Mouse (Mus musculus) cerebellum, postnatal 4 days (tissue): ENCODE results near the gene Hivep1.

Experiments used
- DNase-seq, 2 experiments: peaks; one replicate each; pipeline ENCODE4 v3.0.0; 2022; ENCODE audit warnings: low spot score in 2 of 2, mixed read lengths in 1 of 2

Gene Hivep1

DNA sequence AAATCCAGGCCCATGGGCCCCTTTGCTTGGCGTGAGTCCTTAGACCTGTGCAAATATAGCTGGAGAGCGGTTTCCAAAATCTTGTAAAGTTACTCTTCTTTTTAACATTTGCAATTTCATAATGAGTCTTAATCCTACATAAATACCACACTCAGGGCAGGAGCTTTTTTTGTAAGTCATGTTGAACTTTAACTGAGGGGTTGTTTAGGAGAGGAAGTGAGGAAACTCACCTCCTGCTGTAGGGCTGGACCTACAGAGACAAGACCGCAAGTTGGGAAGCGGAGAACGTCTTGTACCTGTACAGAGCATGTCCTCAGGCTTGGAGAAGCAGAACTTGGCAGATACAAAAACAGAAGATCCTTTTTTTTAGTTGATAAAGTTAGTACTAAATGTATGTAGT lies 23.7 kb downstream of the Hivep1 start:
- DNase-seq = no peak

GRCm38 (mm10) chr13:42076751-42077302 lies 25.0 kb downstream of the Hivep1 start:
- no peak for DNase-seq

- no peak for DNase-seq
Measured at GRCm38 (mm10) chr13:42077629-42078028, 25.8 kb downstream of the Hivep1 start.

DNA sequence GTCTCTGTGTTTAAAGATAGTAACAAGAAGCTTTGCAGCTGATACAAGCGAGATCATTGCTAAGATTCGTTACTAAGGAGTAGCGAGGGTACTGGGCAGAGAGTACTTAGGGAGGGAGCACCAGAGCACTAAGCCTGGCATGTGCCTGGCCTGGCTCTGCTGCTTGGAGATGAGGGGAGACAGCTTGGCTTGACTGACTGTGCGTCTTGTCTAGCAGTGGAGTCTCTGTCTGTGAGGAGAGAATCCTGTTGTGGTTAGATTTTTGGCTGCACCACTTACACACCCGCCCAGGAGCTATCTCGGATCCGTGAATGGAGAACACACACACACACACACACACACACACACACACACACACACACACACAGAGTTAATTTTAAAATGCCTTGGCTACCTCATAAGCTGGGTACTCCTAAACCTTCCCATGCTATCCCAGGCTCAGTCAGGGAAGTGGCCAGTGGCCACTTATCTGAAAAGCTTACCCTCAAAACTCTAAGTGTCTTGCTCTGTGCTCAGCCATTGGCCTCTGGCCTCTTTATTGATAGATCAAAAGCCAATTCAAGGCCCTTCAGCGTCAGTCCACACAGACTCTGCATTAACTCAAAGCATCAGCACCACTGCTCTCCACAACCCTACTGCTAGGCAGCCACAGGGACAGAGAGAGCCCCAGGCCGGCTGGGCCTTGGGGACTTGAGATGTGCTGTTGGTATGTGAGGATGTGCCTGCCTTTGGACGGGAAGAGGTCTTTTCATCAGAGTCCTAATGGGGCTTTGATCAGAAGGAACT lies 28.5 kb downstream of the Hivep1 start:
- no peak for DNase-seq

GRCm38 (mm10) chr13:42088339-42088738 lies 36.5 kb downstream of the Hivep1 start:
- no peak for DNase-seq

GRCm38 (mm10) chr13:42089025-42089424 lies 37.2 kb downstream of the Hivep1 start:
- no peak for DNase-seq

DNA sequence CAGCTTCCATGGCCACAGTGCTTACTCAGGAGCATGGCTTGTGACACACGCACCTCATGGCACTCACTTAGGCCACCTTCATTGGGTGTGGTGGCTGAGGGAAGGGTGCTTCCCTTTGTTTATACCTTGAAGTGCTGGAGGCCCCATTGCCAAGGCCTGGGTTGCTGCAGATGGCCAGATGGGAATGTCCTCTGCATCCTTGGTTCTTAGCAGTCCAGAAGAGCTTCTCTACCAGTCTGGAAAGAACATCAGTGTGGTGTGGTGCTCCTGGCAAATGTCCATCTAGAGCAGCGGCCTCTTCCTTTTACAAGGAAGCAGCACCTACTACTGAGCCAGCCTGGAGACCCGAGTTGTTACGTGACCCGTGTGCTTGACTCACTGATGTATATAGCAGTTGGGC lies 38.9 kb downstream of the Hivep1 start:
- no peak for DNase-seq

DNA sequence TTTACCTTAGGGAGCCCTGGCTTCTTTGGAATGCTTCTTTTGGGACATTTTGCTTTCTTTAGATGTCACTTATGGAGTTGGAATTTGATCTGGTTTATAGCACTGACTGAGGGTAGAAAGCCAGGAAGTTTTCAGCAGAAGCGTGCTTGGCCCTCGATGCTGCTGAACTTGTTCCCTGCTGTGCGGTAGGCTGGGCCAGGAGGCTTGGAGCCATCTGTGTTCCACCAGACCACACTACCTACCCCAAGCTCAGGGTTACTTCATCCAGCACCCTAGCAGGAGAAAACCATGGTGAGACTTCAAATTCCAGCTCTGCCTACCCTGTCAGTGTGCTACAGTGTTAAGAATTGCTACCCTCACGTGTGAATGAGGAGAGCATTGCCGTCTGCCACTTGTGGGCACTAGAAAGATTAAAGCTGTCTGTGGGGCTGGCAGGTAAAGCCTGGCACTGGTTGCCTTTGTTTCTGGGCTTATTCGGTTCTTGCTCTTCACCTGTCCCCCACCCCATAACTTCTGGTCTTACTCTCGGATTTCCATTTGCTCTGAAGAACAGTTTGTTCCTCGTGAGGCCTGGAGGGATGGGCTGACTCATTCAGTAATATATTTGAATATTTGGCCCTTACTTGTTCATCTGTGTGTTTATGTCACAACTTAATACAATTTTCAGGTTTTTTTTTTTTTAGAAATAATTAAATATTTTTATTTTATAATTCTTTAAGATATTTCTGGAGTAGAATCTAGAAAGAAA lies 40.7 kb downstream of the Hivep1 start:
- peak in 1 of 2 experiments; percentile 28 for DNase-seq

GRCm38 (mm10) chr13:42093268-42094042 lies 41.6 kb downstream of the Hivep1 start:
- no peak for DNase-seq

DNA sequence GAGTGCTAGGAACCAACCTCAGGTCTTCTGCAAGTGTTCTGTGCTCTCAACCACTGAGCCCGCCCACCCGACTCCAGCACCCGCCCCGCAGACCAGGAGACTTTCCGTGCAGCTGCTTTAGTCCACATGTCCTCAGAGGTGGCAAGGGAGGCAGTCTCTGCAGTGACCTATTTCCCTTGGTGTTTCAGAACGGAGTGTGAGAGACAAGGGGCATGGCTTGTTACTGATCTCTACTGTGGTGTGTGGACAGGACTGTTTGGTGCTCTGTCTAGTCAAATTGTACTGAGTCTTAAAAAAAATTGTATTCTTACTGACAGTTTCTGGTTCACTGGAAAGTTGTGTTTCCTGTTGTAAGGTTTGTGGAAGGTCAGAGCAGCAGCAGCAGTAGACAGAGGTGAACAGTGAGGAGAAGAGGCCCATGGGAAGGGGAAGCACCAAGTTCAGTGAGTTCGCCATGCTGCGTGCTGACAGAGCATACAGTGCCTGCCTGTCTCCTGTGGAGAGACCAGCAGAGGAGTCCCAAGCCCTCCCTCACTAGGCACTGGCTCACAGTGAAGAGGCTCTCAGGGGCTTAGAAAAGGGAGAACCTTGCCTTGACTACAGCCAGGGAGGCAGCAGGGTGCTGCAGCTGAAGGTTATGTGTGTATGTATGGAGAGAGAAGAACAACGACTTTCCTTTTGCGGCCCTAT lies 44.1 kb downstream of the Hivep1 start:
- no peak for DNase-seq

DNA sequence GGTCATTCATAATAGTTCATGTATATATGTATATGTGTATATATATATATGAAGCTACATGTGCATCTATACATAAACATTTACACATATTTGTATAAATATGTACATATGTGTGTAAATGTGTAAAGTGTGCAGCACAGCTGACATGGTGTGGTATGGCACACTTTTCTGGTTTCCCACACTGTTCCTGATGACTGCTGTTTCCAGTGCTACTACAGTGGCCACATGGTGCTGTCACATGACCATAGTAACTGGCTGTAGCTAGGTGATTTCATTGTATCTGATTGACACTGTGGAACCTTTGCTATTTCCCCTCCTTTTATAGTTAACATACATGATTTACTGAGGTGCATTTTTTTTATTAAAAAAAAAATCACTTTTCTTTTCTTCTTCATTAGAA lies 45.3 kb downstream of the Hivep1 start:
- DNase-seq = no peak

DNA sequence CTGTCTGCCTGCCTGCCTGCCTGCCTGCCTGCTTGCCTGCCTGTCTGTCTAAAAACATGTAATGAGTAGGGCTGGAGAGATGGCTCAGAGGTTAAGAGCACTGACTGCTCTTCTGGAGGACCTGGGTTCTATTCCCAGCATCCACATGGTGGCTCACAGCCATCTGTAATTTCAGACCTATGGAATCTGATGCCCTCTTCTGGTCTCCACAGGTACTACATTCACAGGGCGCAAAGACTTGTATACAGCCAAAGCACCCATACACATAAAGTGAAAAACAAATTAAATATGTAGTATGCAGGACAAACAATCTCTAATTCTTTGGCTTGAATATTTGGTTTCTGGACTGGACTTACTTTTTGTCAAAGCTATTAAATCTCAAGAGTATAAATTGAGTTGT lies 46.7 kb downstream of the Hivep1 start:
- DNase-seq = no peak

- DNase-seq = no peak
Measured at GRCm38 (mm10) chr13:42099523-42099922, 47.7 kb downstream of the Hivep1 start.

GRCm38 (mm10) chr13:42101440-42102190 lies 49.8 kb downstream of the Hivep1 start:
- DNase-seq = peak in 1 of 2 experiments; percentile 43

GRCm38 (mm10) chr13:42102980-42103379 lies 51.2 kb downstream of the Hivep1 start:
- DNase-seq = peak; percentile 43 to 57

DNA sequence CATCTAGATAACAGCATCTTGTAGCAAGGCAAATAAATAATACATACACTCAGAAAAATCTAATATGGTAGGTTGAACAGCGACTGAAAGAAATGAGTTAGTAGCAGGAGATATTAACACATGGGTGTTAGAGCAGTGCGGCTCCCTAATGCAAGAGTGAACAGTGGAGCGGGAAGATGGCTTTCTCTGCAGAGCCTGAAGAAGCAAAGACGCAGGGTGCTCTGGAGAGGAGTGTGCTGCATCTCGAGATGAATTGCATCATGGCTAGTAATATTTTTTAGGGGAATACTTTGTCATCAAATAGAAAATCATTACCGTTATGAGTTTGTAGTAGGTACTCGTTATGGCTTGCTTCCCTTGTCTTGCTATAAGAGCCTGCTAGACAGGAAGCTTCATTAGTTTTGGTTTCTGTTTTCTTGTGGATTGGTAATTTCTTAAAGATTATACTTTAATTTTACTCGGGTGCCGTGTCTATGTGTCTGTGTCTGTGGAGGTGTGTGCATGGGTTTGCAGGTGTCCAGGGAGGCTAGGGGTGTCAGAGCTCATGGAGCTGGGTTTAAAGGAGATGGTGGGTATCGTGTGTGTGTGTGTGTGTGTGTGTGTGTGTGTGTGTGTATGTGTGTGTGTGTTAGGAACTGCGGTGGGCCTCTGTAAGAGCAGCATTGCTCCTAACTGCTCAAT lies 51.8 kb downstream of the Hivep1 start:
- no peak for DNase-seq

GRCm38 (mm10) chr13:42104371-42104770 lies 52.5 kb downstream of the Hivep1 start:
- no peak for DNase-seq

DNA sequence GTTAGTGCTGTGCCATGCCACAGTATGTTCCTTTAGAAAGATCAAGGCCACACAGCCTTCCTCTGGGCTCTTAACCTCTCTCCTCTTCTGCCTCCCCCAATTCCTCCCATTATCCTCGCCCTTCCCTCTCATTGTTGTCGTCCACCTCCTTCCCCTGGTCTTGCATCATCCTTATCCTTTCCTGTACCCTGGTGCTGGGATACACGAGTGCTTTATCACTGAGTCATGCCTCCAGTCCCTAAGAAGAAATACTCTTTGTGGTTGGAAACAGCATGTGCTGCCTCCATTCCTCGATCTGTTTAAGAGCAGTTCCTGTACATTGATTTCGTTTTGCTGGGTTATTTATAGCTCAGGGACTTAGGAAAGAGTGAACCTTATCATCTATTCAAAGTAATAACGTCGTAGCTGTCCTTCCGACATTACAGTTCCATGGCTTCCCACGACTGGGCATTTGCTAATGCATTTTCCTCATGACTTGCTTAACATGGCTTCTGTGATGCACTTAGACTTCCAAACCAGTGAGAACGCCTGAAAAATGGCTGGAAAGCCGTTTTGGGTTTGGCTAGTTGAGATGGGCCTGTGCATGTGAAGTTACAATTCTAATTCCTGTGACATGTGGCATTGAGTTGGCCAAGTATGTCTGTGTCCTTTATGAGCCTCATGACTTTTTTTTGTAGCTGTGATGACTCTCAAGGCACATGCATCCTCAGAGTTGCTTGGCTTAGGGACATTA lies 56.8 kb downstream of the Hivep1 start:
- no peak for DNase-seq

- DNase-seq = no peak
Measured at GRCm38 (mm10) chr13:42110416-42110815, 58.6 kb downstream of the Hivep1 start.
